Mouse (Mus musculus) gastrocnemius, postnatal 36 days (tissue): ENCODE data around the gene Pou3f3. TPM values are rescaled to one million over a fixed set of nuclear protein-coding genes. Genes with fewer than 3 reads are reported as not detected.

Source experiments
- DNase-seq, 2 experiments: peaks; one replicate each; pipeline ENCODE4 v3.0.0; 2022
- intact Hi-C: fragments of 180-260 bp; cut with DNase I; formaldehyde crosslinking; loops from one replicate; pipeline ENCODE4 v1.15.1; 2025
- total RNA-seq, 2 experiments: library from RNA; stranded (reverse); gene quantifications; 2 replicates each; pipeline ENCODE4 v1.2.3; 2021

The Pou3f3 gene
- total RNA-seq, 2 experiments from 2014 or later: not detected

DNA sequence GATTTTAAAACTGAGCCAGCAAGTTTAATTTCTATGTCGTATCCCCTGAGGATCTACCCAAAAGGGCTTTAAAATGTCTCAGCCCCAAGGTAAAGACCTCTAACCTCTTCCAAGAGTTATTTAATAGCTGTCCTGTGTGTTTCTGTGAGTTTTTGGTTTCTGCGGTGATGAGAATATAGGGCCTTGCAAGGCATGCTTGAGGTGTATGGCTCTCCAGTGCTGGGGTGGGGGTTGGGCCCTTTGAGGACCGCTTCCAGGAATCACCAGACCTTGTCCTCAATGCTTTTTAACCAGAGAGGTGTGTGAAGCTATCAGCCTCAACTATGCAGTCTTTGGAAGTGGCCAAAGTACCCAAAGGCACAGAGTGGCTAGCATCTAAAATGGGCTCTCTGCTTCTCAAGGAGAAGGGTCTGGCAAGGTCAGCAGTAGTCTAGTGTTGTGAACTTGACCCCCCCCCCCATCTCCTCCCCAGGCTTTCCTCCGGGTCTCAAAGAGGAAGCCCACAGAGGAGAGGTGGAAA lies 12.1 kb downstream of the Pou3f3 start:
- DNase-seq: no peak
- intact Hi-C loops: no loop called here

DNA sequence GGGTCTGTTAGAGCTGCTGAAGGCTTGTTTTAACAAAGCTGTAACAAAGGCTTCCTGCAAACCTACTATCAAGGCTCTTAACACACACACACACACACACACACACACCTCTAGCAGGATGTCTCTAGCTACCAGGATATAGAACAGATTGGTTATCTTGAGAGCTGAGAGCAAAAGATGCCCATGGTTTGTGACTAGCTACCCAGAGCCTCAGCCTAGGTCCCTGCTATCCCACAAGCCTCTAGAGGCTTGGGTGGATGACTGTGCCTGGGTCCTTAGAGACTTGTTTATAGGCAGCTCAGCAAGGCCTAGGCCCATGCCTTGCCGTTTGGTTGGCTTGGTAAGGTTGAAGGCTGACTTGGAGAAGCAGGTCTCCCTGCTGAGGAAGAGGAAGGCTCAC lies 13.5 kb downstream of the Pou3f3 start:
- DNase-seq: no peak
- intact Hi-C loops: no loop called here

DNA sequence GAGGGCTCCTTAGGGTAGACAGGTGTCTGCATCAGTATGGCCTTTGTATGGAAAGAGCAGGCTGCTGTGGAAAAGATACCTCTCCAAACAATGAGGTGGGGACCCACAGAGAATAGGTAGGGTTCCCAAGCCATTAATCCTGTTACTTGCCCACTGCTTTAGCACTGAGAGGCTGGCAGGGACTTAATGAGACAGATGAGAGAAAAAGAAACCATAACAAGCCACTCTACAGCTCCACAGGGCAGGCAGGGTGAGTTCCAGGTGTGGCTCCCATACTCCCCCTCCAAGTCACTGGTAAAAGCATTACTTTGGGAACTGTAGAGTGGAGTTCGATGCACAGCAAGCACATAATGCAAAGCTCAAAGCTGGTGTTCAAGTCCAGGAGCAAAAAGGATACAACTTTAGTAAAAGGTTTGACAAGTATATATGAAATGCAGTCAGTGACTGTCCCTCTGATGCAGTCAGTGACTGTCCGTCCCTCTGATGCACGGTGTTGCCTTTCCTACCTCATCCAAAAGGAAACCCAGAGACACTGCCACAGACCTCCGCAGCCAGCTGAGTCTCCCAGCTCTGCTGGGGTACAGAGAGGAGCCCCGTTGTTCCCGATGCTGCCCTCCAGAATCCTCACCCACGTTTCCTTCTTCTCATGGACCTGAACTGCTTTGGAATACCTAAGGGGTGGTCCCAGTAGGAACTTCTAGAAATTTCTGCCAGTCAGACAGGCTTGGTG lies 14.0 kb downstream of the Pou3f3 start:
- DNase-seq: no peak
- intact Hi-C loops: no loop called here

- intact Hi-C loops: no loop called here
- DNase-seq: no peak
Observed at GRCm38 (mm10) chr1:42710234-42710633, 14.7 kb downstream of the Pou3f3 start.

GRCm38 (mm10) chr1:42710995-42711394 lies 15.4 kb downstream of the Pou3f3 start:
- intact Hi-C loops: no loop called here

GRCm38 (mm10) chr1:42711456-42712310 lies 16.1 kb downstream of the Pou3f3 start:
- intact Hi-C loops: no loop called here

More at GRCm38 (mm10) chr1:42710995-42711394, 15.4 kb downstream of the Pou3f3 start:
- DNase-seq: no peak

GRCm38 (mm10) chr1:42712311-42712690 lies 16.7 kb downstream of the Pou3f3 start:
- DNase-seq: no peak
- intact Hi-C loops: no loop called here

More at GRCm38 (mm10) chr1:42711456-42712310, 16.1 kb downstream of the Pou3f3 start:
- no peak for DNase-seq

DNA sequence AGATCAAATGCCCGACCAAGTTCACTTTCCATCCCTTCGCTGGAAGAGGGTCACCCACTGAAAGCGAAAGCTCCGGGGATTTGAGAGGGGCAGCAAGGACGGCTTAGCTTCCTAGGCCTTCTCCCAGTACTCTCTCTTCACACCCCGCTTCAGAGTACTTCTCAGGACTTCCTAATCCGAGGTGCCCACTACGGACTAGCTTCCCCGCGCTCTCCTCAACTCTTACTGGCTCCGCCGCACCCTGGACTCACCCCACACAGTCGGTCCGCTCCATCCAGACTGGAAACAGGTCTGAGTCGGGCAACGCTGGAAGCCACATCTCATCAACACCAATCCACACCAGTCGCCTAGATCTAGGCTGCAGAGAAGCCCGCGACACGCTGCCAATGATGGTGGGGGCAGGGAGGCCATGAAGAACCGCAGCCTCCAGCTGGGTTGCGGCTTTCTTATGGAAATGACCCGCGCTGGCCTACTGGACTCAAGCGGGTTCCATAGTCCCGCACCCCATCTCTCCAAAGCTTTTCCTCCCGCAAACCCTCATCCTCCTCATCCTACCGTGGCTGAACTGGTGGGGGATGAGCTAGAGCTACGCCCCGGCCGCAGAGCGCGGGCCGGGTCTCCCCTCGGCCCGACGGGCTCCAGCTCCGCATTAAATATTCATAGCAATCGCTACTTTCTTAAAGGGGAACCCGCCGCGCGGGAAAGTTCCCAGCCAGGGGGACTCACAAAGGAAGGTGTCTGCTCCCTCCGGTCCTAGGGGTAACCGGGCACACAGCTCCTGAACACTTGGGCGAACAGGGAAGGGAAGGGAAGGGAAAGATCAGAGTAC lies 17.8 kb downstream of the Pou3f3 start:
- intact Hi-C loops: no loop called here
- DNase-seq: no peak

DNA sequence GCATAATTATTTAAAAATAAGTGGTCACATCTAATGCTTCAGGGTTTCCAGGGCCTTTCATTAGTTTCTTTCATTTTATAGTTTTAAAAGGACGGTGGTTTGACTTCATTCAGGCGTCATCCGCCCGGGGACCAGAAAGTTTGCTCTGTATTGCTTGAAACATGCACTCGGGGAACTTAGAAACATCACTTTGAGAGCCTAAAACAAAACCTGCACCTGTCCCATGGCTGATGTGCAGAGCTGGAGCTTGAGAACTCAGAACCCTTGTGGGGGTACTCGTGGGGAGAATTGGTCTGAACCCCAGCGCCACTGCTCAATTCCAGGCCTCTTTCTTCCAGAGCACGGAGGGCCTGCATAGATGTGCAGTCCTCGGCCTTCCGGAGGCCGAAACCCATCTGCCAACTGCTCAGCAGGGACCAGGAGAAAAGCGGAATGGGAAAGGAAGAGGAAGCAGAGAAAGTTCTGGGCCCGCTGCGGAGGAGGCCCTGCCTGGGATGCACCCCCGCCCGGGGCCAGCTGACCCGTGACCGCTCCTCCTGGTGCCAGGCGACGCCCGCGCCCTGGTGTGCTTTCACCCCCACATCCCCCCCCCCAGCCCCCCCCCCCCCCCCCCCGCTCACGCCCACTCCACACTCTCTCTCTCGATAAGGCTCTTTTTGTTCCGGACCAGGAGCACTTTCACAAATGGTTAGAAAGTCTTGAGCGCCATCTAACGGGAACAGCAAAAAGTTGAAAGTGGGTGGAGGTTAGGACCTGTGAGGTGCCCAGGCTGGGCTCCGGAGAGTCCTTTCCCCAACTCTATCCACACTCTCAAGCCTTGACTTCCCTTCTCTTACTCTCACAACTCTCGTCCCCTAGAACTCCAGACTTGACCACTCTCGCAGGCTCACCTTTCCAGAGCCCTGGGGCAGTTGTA lies 18.7 kb downstream of the Pou3f3 start:
- intact Hi-C loops: no loop called here
- DNase-seq: no peak

GRCm38 (mm10) chr1:42718549-42718948 lies 23.0 kb downstream of the Pou3f3 start:
- intact Hi-C loops: no loop called here
- no peak for DNase-seq

DNA sequence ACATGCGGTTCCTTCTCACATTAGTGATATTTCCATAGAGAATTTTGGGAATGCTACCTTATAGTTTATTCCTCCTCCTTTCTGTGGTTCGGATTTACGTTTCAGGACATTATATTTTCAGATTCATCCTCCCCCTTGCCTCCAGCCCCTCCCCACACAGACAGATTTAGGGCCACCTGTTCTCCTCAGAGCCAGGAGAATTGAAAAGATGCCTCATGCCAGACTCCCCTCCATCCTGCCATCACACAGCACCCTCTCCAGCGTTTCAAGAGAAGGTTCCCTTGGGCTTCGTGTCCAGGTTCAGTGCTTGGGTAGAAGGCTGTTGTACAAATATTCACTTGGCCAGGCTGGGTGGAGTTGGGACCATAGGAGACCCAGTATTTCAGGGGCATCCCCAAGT lies 25.8 kb downstream of the Pou3f3 start:
- DNase-seq: no peak
- intact Hi-C loops: no loop called here

GRCm38 (mm10) chr1:42723769-42724300 lies 28.3 kb downstream of the Pou3f3 start:
- intact Hi-C loops: no loop called here
- DNase-seq: no peak

- intact Hi-C loops: no loop called here
- no peak for DNase-seq
Observed at GRCm38 (mm10) chr1:42724881-42725280, 29.3 kb downstream of the Pou3f3 start.

- intact Hi-C loops: no loop called here
Observed at GRCm38 (mm10) chr1:42727161-42727560, 31.6 kb downstream of the Pou3f3 start.

DNA sequence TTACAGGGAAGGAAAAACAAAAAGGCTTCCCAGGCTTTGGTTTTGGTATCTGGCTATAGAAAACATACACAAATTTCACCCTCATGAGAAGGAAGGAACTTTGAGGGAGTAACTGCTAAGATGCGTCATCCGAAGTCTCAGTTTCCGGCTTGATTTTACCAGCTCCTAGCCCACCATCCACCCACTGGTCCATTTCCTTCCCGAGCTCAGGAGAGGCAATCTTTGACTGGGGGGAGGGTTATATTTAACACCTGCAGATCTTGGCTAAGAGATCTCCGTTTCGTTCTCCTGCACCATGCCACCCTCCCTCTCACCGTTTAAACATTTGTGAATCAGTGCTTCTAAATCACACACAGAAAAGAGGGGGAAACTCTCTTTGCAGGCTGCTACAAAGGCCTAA lies 32.1 kb downstream of the Pou3f3 start:
- intact Hi-C loops: no loop called here
- no peak for DNase-seq

More at GRCm38 (mm10) chr1:42727161-42727560, 31.6 kb downstream of the Pou3f3 start:
- DNase-seq: no peak

DNA sequence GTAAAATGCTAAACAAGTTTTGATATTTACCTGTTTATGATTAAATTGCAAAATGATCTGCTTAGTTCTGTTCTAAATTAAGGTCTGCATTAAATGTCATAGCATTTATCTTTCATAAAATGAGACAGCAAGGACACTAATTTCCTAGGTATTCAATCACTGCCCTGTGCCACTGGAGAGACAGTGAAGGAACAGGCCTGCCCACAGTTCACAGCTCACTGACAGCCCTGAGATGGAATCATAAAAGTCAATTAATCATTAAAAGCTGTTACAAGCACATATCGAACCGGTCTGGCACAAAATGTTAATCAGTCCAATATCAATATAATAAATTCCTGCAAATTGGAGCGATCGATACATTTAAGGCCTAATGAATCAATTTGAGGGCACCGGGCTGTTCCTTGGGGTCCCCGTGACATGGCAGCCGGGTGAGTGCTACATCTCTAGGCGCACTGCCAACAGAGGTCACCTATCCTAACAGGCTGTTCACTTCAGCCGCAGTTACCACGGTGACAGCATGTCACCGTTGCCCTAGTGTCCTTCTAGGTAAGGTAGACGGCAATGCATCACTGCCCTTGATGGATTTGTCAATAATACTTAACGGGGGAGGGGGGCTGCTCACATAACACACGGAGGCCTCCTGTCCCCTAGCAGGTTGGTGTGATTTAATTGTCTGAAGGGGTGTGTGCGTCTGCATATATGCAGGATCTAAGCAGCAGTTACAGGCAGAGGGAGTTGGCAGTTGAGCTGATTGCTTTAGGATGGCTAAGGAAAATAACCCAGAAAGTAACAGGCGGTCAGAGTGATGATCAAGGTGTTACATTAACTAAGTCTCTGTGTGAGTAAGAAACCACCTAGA lies 46.0 kb downstream of the Pou3f3 start:
- intact Hi-C loops: no loop called here
- no peak for DNase-seq

DNA sequence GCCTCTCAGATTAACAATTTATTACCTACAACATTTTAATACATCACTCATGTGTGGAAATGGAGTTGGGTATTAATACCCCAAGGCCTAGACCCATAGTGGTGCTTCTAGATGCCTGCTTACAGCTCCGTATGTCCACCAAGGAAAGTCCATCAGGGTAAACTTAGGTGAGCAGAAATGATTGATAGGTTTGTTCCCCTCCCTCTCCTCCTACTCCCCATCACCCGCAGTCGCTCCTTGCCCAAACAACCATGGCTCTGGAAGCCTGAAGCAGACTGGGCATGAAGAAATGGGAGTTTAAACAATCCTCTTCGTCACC lies 46.6 kb downstream of the Pou3f3 start:
- intact Hi-C loops: no loop called here

GRCm38 (mm10) chr1:42745047-42745446 lies 49.5 kb downstream of the Pou3f3 start:
- DNase-seq: no peak
- intact Hi-C loops: no loop called here

More for the DNA sequence above, 46.6 kb downstream of the Pou3f3 start:
- DNase-seq: no peak
